Mouse (Mus musculus) C2C12 (cell line): ENCODE measurements around the gene Rptor.

Experiments used
- CEBPB ChIP-seq: IDR thresholded peaks from one replicate; pipeline ENCODE4 v1.6.1; 2011; ENCODE audit warnings: low read depth, mild to moderate bottlenecking, control low read depth, moderate library complexity
- CTCF ChIP-seq: IDR thresholded peaks from one replicate; pipeline ENCODE4 v1.5.1; 2011; ENCODE audit not compliant: control insufficient read depth, insufficient read depth, insufficient read length
- MAX ChIP-seq: IDR thresholded peaks from one replicate; pipeline ENCODE4 v1.6.1; 2011; ENCODE audit warnings: mild to moderate bottlenecking, control low read depth
- MYOD1 ChIP-seq: IDR thresholded peaks from one replicate; pipeline ENCODE4 v1.6.1; 2011; ENCODE audit warnings: low read depth; ENCODE audit not compliant: control insufficient read depth, insufficient read length
- USF1 ChIP-seq: IDR thresholded peaks from one replicate; pipeline ENCODE4 v1.6.1; 2011; ENCODE audit warnings: low read depth, mild to moderate bottlenecking, control low read depth, moderate library complexity

- TF ChIP-seq CTCF (no peak), MYOD1 (no peak), CEBPB (no peak), MAX (no peak), USF1 (no peak)
These were observed 272.1 kb downstream of the Rptor start for GRCm38 (mm10) chr11:119874841-119875240.
